Mouse (Mus musculus) liver, embryonic 14.5 days (tissue): ENCODE results near the gene Sh3bp2.

Experiments
- CTCF ChIP-seq: IDR thresholded peaks from 2 replicates; pipeline ENCODE4 v1.5.1; 2016; ENCODE audit warnings: antibody characterized with exemption, low read depth, control low read depth
- EP300 ChIP-seq: IDR thresholded peaks from 2 replicates; pipeline ENCODE4 v1.6.1; 2016; ENCODE audit warnings: antibody characterized with exemption, low read depth

DNA sequence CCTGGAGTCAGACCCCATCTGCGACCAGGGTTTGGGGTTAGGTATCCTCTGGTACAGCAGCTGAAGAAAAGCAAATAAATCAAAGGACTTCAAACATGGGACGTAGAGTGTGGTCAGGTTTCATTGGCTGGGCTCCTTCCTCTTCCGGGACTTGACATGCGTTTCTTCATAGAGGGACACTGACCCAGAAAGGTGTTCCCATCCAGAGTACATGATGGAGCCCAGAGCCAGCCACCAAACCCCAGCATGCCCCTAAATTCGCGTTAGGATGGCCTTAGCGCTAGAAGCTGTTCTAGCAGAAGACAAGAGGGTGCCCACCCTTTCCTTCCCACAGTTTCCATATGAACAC is 11.4 kb upstream of the Sh3bp2 start:
- TF ChIP-seq CTCF (no peak), EP300 (no peak)
